Mouse (Mus musculus): Measurements from ENCODE around the gene Irf3. TPM values are rescaled to one million over a fixed set of nuclear protein-coding genes. Genes with fewer than 3 reads are reported as not detected.

Irf3 gene
- total RNA-seq, 1 experiment: 45.9 TPM

DNA sequence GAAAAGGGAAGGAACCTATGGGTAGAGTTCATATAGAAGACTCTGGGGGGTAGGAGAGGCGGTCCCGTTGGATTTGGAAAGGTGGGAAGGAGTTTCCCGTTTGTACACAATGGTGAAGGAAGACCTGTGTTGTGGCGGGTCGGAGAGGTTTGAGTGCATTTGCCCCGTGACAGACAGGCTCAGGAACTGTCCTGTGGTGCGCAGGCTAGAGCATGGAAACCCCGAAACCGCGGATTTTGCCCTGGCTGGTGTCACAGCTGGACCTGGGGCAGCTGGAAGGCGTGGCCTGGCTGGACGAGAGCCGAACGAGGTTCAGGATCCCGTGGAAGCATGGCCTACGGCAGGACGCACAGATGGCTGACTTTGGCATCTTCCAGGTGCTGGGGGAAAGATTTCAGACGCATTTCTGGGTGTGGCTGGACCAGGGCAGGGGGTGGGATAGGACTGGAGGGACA, 1.1 kb downstream of the Irf3 start, which contains the start of gene Bcl2l12:
Bcl2l12 (minus strand) TSS at position 212 of the 455 bp plus-strand sequence.
- Histone ChIP-seq H3K4me3 (ENCODE audit: insufficient read depth in 1 of 2, low read depth in 1 of 2, low read length in 2 of 2, poor library complexity in 1 of 2, severe bottlenecking in 1 of 2) (peak within 1 kb of the TSS; percentile 85 to 92), H3K4me1 (ENCODE audit: control insufficient read depth in 2 of 2, insufficient read depth in 2 of 2, low read length in 2 of 2, poor library complexity in 1 of 2) (peaks cover 2 to 12% of the 10 kb centered on the region in 2 experiments; a peak in 1 of 4 replicates), H3K36me3 (ENCODE audit: control insufficient read depth, insufficient read depth, low read length, poor library complexity, severe bottlenecking) (peaks cover 42% of the 10 kb centered on the region), H3K27ac (ENCODE audit: insufficient read depth, low read depth, low read length, poor library complexity, severe bottlenecking) (peak within 1 kb of the TSS; percentile 45), H3K9me3 (ENCODE audit: control insufficient read depth, insufficient read depth, low read depth, low read length) (no peaks in the 10 kb centered on the region), H3K9ac (ENCODE audit: insufficient read depth, low read depth, low read length, poor library complexity, severe bottlenecking) (peak within 1 kb of the TSS; percentile 79)
- TF ChIP-seq HCFC1 (IDR thresholded peaks at IDR 0.05; ENCODE audit: borderline replicate concordance, insufficient read depth, low read length) (no peak), CHD2 (IDR thresholded peaks at IDR 0.05; ENCODE audit: low read depth, low read length) (no peak), ZC3H11A (IDR thresholded peaks at IDR 0.05; ENCODE audit: borderline replicate concordance, low read depth, low read length) (no peak), MAFK (IDR thresholded peaks at IDR 0.05; ENCODE audit: insufficient read depth, low read depth, low read length) (no peak), ZNF384 (IDR thresholded peaks at IDR 0.05; ENCODE audit: low read depth, low read length) (no peak)
- no peak for DNase-seq (ENCODE audit: low read depth, low spot score)
- in situ Hi-C loops (cut with MboI; ENCODE audit: low sequenced_read_pairs in 2 of 2, unreplicated experiment in 2 of 2): no loop called here

- TF ChIP-seq HCFC1 (IDR thresholded peaks at IDR 0.05; ENCODE audit: borderline replicate concordance, insufficient read depth, low read length) (no peak), ZNF384 (IDR thresholded peaks at IDR 0.05; ENCODE audit: low read depth, low read length) (no peak), CHD2 (IDR thresholded peaks at IDR 0.05; ENCODE audit: low read depth, low read length) (no peak), ZC3H11A (IDR thresholded peaks at IDR 0.05; ENCODE audit: borderline replicate concordance, low read depth, low read length) (no peak), MAFK (IDR thresholded peaks at IDR 0.05; ENCODE audit: insufficient read depth, low read depth, low read length) (no peak)
- Histone ChIP-seq H3K36me3 (ENCODE audit: control insufficient read depth, insufficient read depth, low read length, poor library complexity, severe bottlenecking) (peaks cover 44% of the 10 kb centered on the region), H3K9ac (ENCODE audit: insufficient read depth, low read depth, low read length, poor library complexity, severe bottlenecking) (no peak overlapping the region)
Observed at GRCm38 (mm10) chr7:44999753-45000152, 2.3 kb downstream of the Irf3 start.

GRCm38 (mm10) chr7:45000539-45001114, 3.2 kb downstream of the Irf3 start:
- Histone ChIP-seq H3K9me3 (ENCODE audit: control insufficient read depth, insufficient read depth, low read depth, low read length) (no peaks in the 10 kb centered on the region), H3K9ac (ENCODE audit: insufficient read depth, low read depth, low read length, poor library complexity, severe bottlenecking) (no peak overlapping the region), H3K27ac (ENCODE audit: insufficient read depth, low read depth, low read length, poor library complexity, severe bottlenecking) (no peak overlapping the region), H3K4me1 (ENCODE audit: control insufficient read depth in 2 of 2, insufficient read depth in 2 of 2, low read length in 2 of 2, poor library complexity in 1 of 2) (peaks cover 2 to 9% of the 10 kb centered on the region in 2 experiments; a peak in 1 of 4 replicates), H3K36me3 (ENCODE audit: control insufficient read depth, insufficient read depth, low read length, poor library complexity, severe bottlenecking) (peaks cover 44% of the 10 kb centered on the region), H3K4me3 (ENCODE audit: insufficient read depth in 1 of 2, low read depth in 1 of 2, low read length in 2 of 2, poor library complexity in 1 of 2, severe bottlenecking in 1 of 2) (no peak overlapping the region)
- TF ChIP-seq CHD2 (IDR thresholded peaks at IDR 0.05; ENCODE audit: low read depth, low read length) (no peak), ZNF384 (IDR thresholded peaks at IDR 0.05; ENCODE audit: low read depth, low read length) (no peak), MAFK (IDR thresholded peaks at IDR 0.05; ENCODE audit: insufficient read depth, low read depth, low read length) (no peak), HCFC1 (IDR thresholded peaks at IDR 0.05; ENCODE audit: borderline replicate concordance, insufficient read depth, low read length) (no peak), ZC3H11A (IDR thresholded peaks at IDR 0.05; ENCODE audit: borderline replicate concordance, low read depth, low read length) (no peak)
- DNase-seq (ENCODE audit: low read depth, low spot score): no peak
- in situ Hi-C loops (cut with MboI; ENCODE audit: low sequenced_read_pairs in 2 of 2, unreplicated experiment in 2 of 2): no loop called here

More at GRCm38 (mm10) chr7:44999753-45000152, 2.3 kb downstream of the Irf3 start:
- Histone ChIP-seq H3K9me3 (ENCODE audit: control insufficient read depth, insufficient read depth, low read depth, low read length) (no peaks in the 10 kb centered on the region), H3K4me1 (ENCODE audit: control insufficient read depth in 2 of 2, insufficient read depth in 2 of 2, low read length in 2 of 2, poor library complexity in 1 of 2) (peaks cover 2 to 11% of the 10 kb centered on the region in 2 experiments; a peak in 1 of 4 replicates), H3K27ac (ENCODE audit: insufficient read depth, low read depth, low read length, poor library complexity, severe bottlenecking) (no peak overlapping the region), H3K4me3 (ENCODE audit: insufficient read depth in 1 of 2, low read depth in 1 of 2, low read length in 2 of 2, poor library complexity in 1 of 2, severe bottlenecking in 1 of 2) (no peak overlapping the region)
- in situ Hi-C loops (cut with MboI; ENCODE audit: low sequenced_read_pairs in 2 of 2, unreplicated experiment in 2 of 2): no loop called here
- no peak for DNase-seq (ENCODE audit: low read depth, low spot score)

DNA sequence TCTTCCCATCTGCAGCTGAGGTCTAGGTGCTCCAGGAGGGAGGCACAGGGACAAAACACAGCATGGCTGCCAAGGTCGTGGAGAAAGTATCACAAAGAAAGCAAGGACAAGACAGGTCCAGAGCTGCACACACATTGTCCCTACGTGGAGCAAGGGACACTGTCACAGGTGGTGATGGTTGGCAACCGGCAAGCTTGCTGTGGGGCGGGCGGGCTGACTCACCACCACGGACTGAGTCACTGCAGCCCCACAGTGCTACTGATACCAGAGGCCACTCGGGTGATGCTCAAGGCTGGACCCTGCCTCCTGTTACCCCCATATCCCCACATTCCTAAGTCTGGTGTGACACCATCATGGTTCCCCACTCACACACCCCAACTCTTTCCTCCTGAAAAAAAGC, 5.0 kb downstream of the Irf3 start:
- no peak overlapping the region for H3K9ac ChIP-seq (ENCODE audit: insufficient read depth, low read depth, low read length, poor library complexity, severe bottlenecking)
- no peaks in the 10 kb centered on the region for H3K9me3 ChIP-seq (ENCODE audit: control insufficient read depth, insufficient read depth, low read depth, low read length)
- DNase-seq (ENCODE audit: low read depth, low spot score): no peak
- in situ Hi-C loops (cut with MboI; ENCODE audit: low sequenced_read_pairs in 2 of 2, unreplicated experiment in 2 of 2): no loop called here
- H3K36me3 ChIP-seq (ENCODE audit: control insufficient read depth, insufficient read depth, low read length, poor library complexity, severe bottlenecking): peaks cover 62% of the 10 kb centered on the region
- no peak for TF ChIP-seq CHD2 (IDR thresholded peaks at IDR 0.05; ENCODE audit: low read depth, low read length)
- no peak for TF ChIP-seq ZC3H11A (IDR thresholded peaks at IDR 0.05; ENCODE audit: borderline replicate concordance, low read depth, low read length)
- TF ChIP-seq HCFC1 (IDR thresholded peaks at IDR 0.05; ENCODE audit: borderline replicate concordance, insufficient read depth, low read length): no peak
- no peak for TF ChIP-seq MAFK (IDR thresholded peaks at IDR 0.05; ENCODE audit: insufficient read depth, low read depth, low read length)
- TF ChIP-seq ZNF384 (IDR thresholded peaks at IDR 0.05; ENCODE audit: low read depth, low read length): no peak
- H3K27ac ChIP-seq (ENCODE audit: insufficient read depth, low read depth, low read length, poor library complexity, severe bottlenecking): no peak overlapping the region
- H3K4me1 ChIP-seq (ENCODE audit: control insufficient read depth in 2 of 2, insufficient read depth in 2 of 2, low read length in 2 of 2, poor library complexity in 1 of 2): peaks cover 2 to 5% of the 10 kb centered on the region in 2 experiments; a peak in 1 of 4 replicates
- H3K4me3 ChIP-seq (ENCODE audit: insufficient read depth in 1 of 2, low read depth in 1 of 2, low read length in 2 of 2, poor library complexity in 1 of 2, severe bottlenecking in 1 of 2): no peak overlapping the region
